Mouse (Mus musculus) heart, embryonic 14.5 days (tissue): ENCODE measurements at regions not wholly inside any gene's neighbourhood (a gene's known extent, or its start where the extent isn't known, plus 50 kb on each side); places are given as distances from the start of the nearest gene placed in this dataset.
"Not testable (repeated sequence)": the region's sequence is repeated elsewhere in the genome, so short reads cannot be mapped to it uniquely, and the experiment has no call there.

Source experiments
- ATAC-seq: fragments of 200-750 bp; cut with Nextera tagmentation; 2 replicates; pipeline ENCODE4 v1.8.0; 2017; ENCODE audit warnings: low read depth, moderate TSS enrichment; ENCODE audit not compliant: insufficient number of reproducible peaks, insufficient read depth, low FRiP score
- H3K27ac ChIP-seq, 2 experiments: fragments of 200-500 bp in 1 of 2; fragments of 300-500 bp in 1 of 2; sonication (generic) in 1 of 2; replicated peaks in 1 of 2; 2 replicates each; pipeline ENCODE4 v1.5.1; 2012 to 2014; ENCODE audit warnings: low read depth in 2 of 2, low read length in 2 of 2, control low read depth in 1 of 2, mild to moderate bottlenecking in 1 of 2, mixed read lengths in 1 of 2; ENCODE audit not compliant: control insufficient read depth in 1 of 2, insufficient read depth in 1 of 2
- H3K27me3 ChIP-seq: fragments of 300-500 bp; sonication (generic); 2 replicates; pipeline ENCODE4 v1.6.1; 2014; ENCODE audit warnings: mild to moderate bottlenecking, low read length, control low read depth; ENCODE audit not compliant: control insufficient read depth, insufficient read depth
- H3K36me3 ChIP-seq: fragments of 300-500 bp; sonication (generic); 2 replicates; pipeline ENCODE4 v1.6.1; 2014; ENCODE audit warnings: mild to moderate bottlenecking, control low read depth, low read length, mixed read lengths; ENCODE audit not compliant: control insufficient read depth, insufficient read depth
- H3K4me1 ChIP-seq, 2 experiments: fragments of 200-500 bp in 1 of 2; fragments of 300-500 bp in 1 of 2; sonication (generic) in 1 of 2; 2 replicates each; pipeline ENCODE4 v1.6.1; 2012 to 2014; ENCODE audit warnings: low read length in 2 of 2, control low read depth in 1 of 2, mixed read lengths in 1 of 2; ENCODE audit not compliant: control insufficient read depth in 2 of 2, insufficient read depth in 2 of 2
- H3K4me2 ChIP-seq: fragments of 300-500 bp; sonication (generic); 2 replicates; pipeline ENCODE4 v1.6.1; 2014; ENCODE audit warnings: mild to moderate bottlenecking, low read length
- H3K4me3 ChIP-seq, 2 experiments: fragments of 200-500 bp in 1 of 2; fragments of 300-500 bp in 1 of 2; sonication (generic) in 1 of 2; 2 replicates each; pipeline ENCODE4 v1.5.1; 2012 to 2014; ENCODE audit warnings: low read length in 2 of 2, mild to moderate bottlenecking in 2 of 2, control low read depth in 1 of 2, low read depth in 1 of 2, moderate library complexity in 1 of 2; ENCODE audit not compliant: control insufficient read depth in 1 of 2, insufficient read depth in 1 of 2
- H3K9ac ChIP-seq: fragments of 300-500 bp; sonication (generic); 2 replicates; pipeline ENCODE4 v1.6.1; 2014; ENCODE audit warnings: mild to moderate bottlenecking, low read length
- H3K9me3 ChIP-seq: fragments of 300-500 bp; sonication (generic); 2 replicates; pipeline ENCODE4 v1.6.1; 2016; ENCODE audit warnings: low read length, control low read depth; ENCODE audit not compliant: control insufficient read depth
- WGBS: fragments of 180-500 bp; shearing (Covaris S2); extraction: QIAGEN DNeasy Blood & Tissue Kit; methylation state at CpG from one replicate; pipeline ENCODE4 v1.1.7; 2014; 5-methylcytosine and 5-hydroxymethylcytosine counted together

GRCm38 (mm10) chr5:67487965-67488409 is 59.9 kb upstream of the Bend4 start:
- Histone ChIP-seq H3K27ac (no peak overlapping the region), H3K4me2 (no peak overlapping the region), H3K9ac (no peak overlapping the region), H3K27me3 (no peaks in the 10 kb centered on the region), H3K36me3 (no peaks in the 10 kb centered on the region), H3K4me1 (peaks cover 0 to 2% of the 10 kb centered on the region in 2 experiments; a peak in 1 of 4 replicates), H3K9me3 (no peaks in the 10 kb centered on the region), H3K4me3 (no peak overlapping the region)
- no peak for ATAC-seq
- WGBS, result 79% methylated on average over 11 of the region's 11 CpGs

GRCm38 (mm10) chr5:67490709-67491108 is 62.6 kb upstream of the Bend4 start:
- not testable (repeated sequence) for H3K27me3 ChIP-seq, H3K36me3 ChIP-seq, H3K4me1 ChIP-seq, H3K9ac ChIP-seq, H3K4me2 ChIP-seq, ATAC-seq, H3K9me3 ChIP-seq, H3K27ac ChIP-seq, H3K4me3 ChIP-seq

- Histone ChIP-seq H3K27me3 (no peaks in the 10 kb centered on the region), H3K4me3 (no peak overlapping the region), H3K36me3 (no peaks in the 10 kb centered on the region), H3K9me3 (no peaks in the 10 kb centered on the region), H3K4me2 (no peak overlapping the region), H3K27ac (no peak overlapping the region), H3K4me1 (peaks cover 0 to 3% of the 10 kb centered on the region in 2 experiments; a peak in 1 of 4 replicates), H3K9ac (no peak overlapping the region)
- 39% methylated on average over 9 of the region's 9 CpGs for WGBS
- ATAC-seq, result no peak
These were observed 64.8 kb upstream of the Bend4 start for GRCm38 (mm10) chr5:67492893-67493302.

GRCm38 (mm10) chr5:67496710-67497109 is 68.6 kb upstream of the Bend4 start:
- ATAC-seq, result no peak
- no peaks in the 10 kb centered on the region for H3K9me3 ChIP-seq
- WGBS, result 81% methylated on average over 7 of the region's 7 CpGs
- H3K4me1 ChIP-seq, result peaks cover 0 to 3% of the 10 kb centered on the region in 2 experiments; a peak in 1 of 4 replicates
- no peak overlapping the region for H3K27ac ChIP-seq
- no peak overlapping the region for H3K4me2 ChIP-seq
- H3K27me3 ChIP-seq, result no peaks in the 10 kb centered on the region
- no peak overlapping the region for H3K4me3 ChIP-seq
- no peaks in the 10 kb centered on the region for H3K36me3 ChIP-seq
- H3K9ac ChIP-seq, result no peak overlapping the region

- H3K4me3 ChIP-seq, result no peak overlapping the region
- H3K36me3 ChIP-seq, result no peaks in the 10 kb centered on the region
- H3K27ac ChIP-seq, result no peak overlapping the region
- no peak for ATAC-seq
- H3K9me3 ChIP-seq, result no peaks in the 10 kb centered on the region
- H3K27me3 ChIP-seq, result no peaks in the 10 kb centered on the region
- no peak overlapping the region for H3K4me2 ChIP-seq
- 74% methylated on average over 5 of the region's 5 CpGs for WGBS
- no peak overlapping the region for H3K9ac ChIP-seq
- H3K4me1 ChIP-seq, result no peaks in the 10 kb centered on the region
These were observed 87.4 kb upstream of the Shisa3 start for GRCm38 (mm10) chr5:67520251-67520650.

GRCm38 (mm10) chr5:67521423-67521912 is 86.2 kb upstream of the Shisa3 start:
- Histone ChIP-seq H3K36me3 (no peaks in the 10 kb centered on the region), H3K4me2 (no peak overlapping the region), H3K9ac (no peak overlapping the region), H3K27ac (no peak overlapping the region), H3K9me3 (no peaks in the 10 kb centered on the region), H3K4me3 (no peak overlapping the region), H3K4me1 (no peaks in the 10 kb centered on the region), H3K27me3 (no peaks in the 10 kb centered on the region)
- WGBS, result 55% methylated on average over 3 of the region's 3 CpGs
- no peak for ATAC-seq

- WGBS, result 55% methylated on average over 5 of the region's 5 CpGs
- no peaks in the 10 kb centered on the region for H3K27me3 ChIP-seq
- no peak overlapping the region for H3K27ac ChIP-seq
- H3K4me3 ChIP-seq, result no peak overlapping the region
- H3K4me1 ChIP-seq, result peaks cover 0 to 4% of the 10 kb centered on the region in 2 experiments; a peak in 1 of 4 replicates
- no peak for ATAC-seq
- no peaks in the 10 kb centered on the region for H3K9me3 ChIP-seq
- H3K36me3 ChIP-seq, result no peaks in the 10 kb centered on the region
- no peak overlapping the region for H3K9ac ChIP-seq
- no peak overlapping the region for H3K4me2 ChIP-seq
These were observed 77.5 kb upstream of the Shisa3 start for GRCm38 (mm10) chr5:67530149-67530548.

- Histone ChIP-seq H3K4me2 (no peak overlapping the region), H3K4me3 (no peak overlapping the region), H3K27ac (no peak overlapping the region), H3K9ac (no peak overlapping the region), H3K36me3 (no peaks in the 10 kb centered on the region), H3K4me1 (peaks cover 0 to 4% of the 10 kb centered on the region in 2 experiments; a peak in 1 of 4 replicates), H3K9me3 (no peaks in the 10 kb centered on the region), H3K27me3 (no peaks in the 10 kb centered on the region)
- WGBS, result 16% methylated on average over 8 of the region's 8 CpGs
- no peak for ATAC-seq
These were observed 76.7 kb upstream of the Shisa3 start for GRCm38 (mm10) chr5:67530957-67531356.
